Mouse (Mus musculus): Measurements from ENCODE around the gene Rxylt1.

GRCm38 (mm10) chr10:122051831-122052230 is 45.3 kb downstream of the Rxylt1 start:
- TF ChIP-seq TAL1 (IDR thresholded peaks at IDR 0.05; ENCODE audit: low read length) = no peak
- no peak for TF ChIP-seq GATA1 (IDR thresholded peaks at IDR 0.05; ENCODE audit: low read length)

Measured in erythroblast, embryonic 14.5 days (primary cell).